Mouse (Mus musculus): ENCODE results near the gene Zbtb20. TPM values are rescaled to one million over a fixed set of nuclear protein-coding genes. Genes with fewer than 3 reads are reported as not detected.

Gene Zbtb20
- polyA plus RNA-seq, 1 experiment from 2014 or later, result 6.6 TPM

DNA sequence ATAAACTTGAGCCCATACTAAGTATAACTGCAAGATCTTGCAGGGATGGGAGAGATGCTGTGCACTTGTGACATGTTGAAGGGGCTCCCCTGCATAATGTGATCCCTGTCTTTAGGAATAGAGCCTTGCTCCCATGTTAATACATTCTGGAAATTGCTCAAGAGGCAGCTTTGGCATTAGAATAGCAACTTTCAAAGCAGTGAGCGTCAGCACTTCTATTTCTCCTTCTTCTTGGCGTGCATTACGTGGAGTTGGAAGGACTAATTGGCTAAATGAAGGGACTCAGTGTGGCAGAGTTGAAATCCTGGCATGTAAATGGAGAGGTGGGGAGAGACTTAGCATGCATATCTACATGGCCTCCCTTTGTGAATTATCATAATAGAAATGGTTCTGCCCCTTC is 658.4 kb downstream of the Zbtb20 start:
- no peak overlapping the region for H3K27ac ChIP-seq (ENCODE audit: low read depth, low read length)
- WGBS, result 82% methylated on average over 3 of the region's 3 CpGs
- H3K4me3 ChIP-seq (ENCODE audit: low read depth, low read length), result no peak overlapping the region
- ATAC-seq (replicated peaks; ENCODE audit: low FRiP score) (no peak), DNase-seq (ENCODE audit: low spot score) (no peak)
- H3K36me3 ChIP-seq (ENCODE audit: control insufficient read depth, insufficient read depth, low read length), result no peaks in the 10 kb centered on the region
- no peaks in the 10 kb centered on the region for H3K4me1 ChIP-seq (replicated peaks; ENCODE audit: control insufficient read depth, insufficient read depth, low read length)
- no peaks in the 10 kb centered on the region for H3K27me3 ChIP-seq (replicated peaks; ENCODE audit: control insufficient read depth, insufficient read depth, low read length)
- no peaks in the 10 kb centered on the region for H3K9me3 ChIP-seq (ENCODE audit: control insufficient read depth, low read length)
- H3K4me2 ChIP-seq, result no peak overlapping the region
- no peak overlapping the region for H3K9ac ChIP-seq (ENCODE audit: low read depth, low read length)

GRCm38 (mm10) chr16:43535912-43536311 is 660.2 kb downstream of the Zbtb20 start:
- Histone ChIP-seq H3K4me1 (replicated peaks; ENCODE audit: control insufficient read depth, insufficient read depth, low read length) (no peaks in the 10 kb centered on the region), H3K4me2 (no peak overlapping the region), H3K27ac (ENCODE audit: low read depth, low read length) (no peak overlapping the region), H3K4me3 (ENCODE audit: low read depth, low read length) (no peak overlapping the region), H3K9me3 (ENCODE audit: control insufficient read depth, low read length) (no peaks in the 10 kb centered on the region), H3K27me3 (replicated peaks; ENCODE audit: control insufficient read depth, insufficient read depth, low read length) (no peaks in the 10 kb centered on the region), H3K36me3 (ENCODE audit: control insufficient read depth, insufficient read depth, low read length) (no peaks in the 10 kb centered on the region), H3K9ac (ENCODE audit: low read depth, low read length) (no peak overlapping the region)
- no peak for ATAC-seq (replicated peaks; ENCODE audit: low FRiP score)
- DNase-seq (ENCODE audit: low spot score), result no peak
- 83% methylated on average over 1 of the region's 1 CpGs for WGBS

GRCm38 (mm10) chr16:43537163-43537562 is 661.5 kb downstream of the Zbtb20 start:
- Histone ChIP-seq H3K9me3 (ENCODE audit: control insufficient read depth, low read length) (no peaks in the 10 kb centered on the region), H3K27me3 (replicated peaks; ENCODE audit: control insufficient read depth, insufficient read depth, low read length) (no peaks in the 10 kb centered on the region), H3K27ac (ENCODE audit: low read depth, low read length) (no peak overlapping the region), H3K4me1 (replicated peaks; ENCODE audit: control insufficient read depth, insufficient read depth, low read length) (no peaks in the 10 kb centered on the region), H3K4me3 (ENCODE audit: low read depth, low read length) (no peak overlapping the region), H3K4me2 (no peak overlapping the region), H3K36me3 (ENCODE audit: control insufficient read depth, insufficient read depth, low read length) (no peaks in the 10 kb centered on the region), H3K9ac (ENCODE audit: low read depth, low read length) (no peak overlapping the region)
- 75% methylated on average over 7 of the region's 7 CpGs for WGBS
- DNase-seq (ENCODE audit: low spot score) (no peak), ATAC-seq (replicated peaks; ENCODE audit: low FRiP score) (no peak)

GRCm38 (mm10) chr16:43539659-43540096 is 664.0 kb downstream of the Zbtb20 start:
- Histone ChIP-seq H3K4me2 (no peak overlapping the region), H3K4me1 (replicated peaks; ENCODE audit: control insufficient read depth, insufficient read depth, low read length) (no peaks in the 10 kb centered on the region), H3K27ac (ENCODE audit: low read depth, low read length) (no peak overlapping the region), H3K4me3 (ENCODE audit: low read depth, low read length) (no peak overlapping the region), H3K36me3 (ENCODE audit: control insufficient read depth, insufficient read depth, low read length) (no peaks in the 10 kb centered on the region), H3K9ac (ENCODE audit: low read depth, low read length) (no peak overlapping the region), H3K27me3 (replicated peaks; ENCODE audit: control insufficient read depth, insufficient read depth, low read length) (no peaks in the 10 kb centered on the region), H3K9me3 (ENCODE audit: control insufficient read depth, low read length) (no peaks in the 10 kb centered on the region)
- DNase-seq (ENCODE audit: low spot score), result no peak
- 81% methylated on average over 12 of the region's 12 CpGs for WGBS
- no peak for ATAC-seq (replicated peaks; ENCODE audit: low FRiP score)

GRCm38 (mm10) chr16:43540108-43540507 is 664.4 kb downstream of the Zbtb20 start:
- Histone ChIP-seq H3K27me3 (replicated peaks; ENCODE audit: control insufficient read depth, insufficient read depth, low read length) (no peaks in the 10 kb centered on the region), H3K4me1 (replicated peaks; ENCODE audit: control insufficient read depth, insufficient read depth, low read length) (no peaks in the 10 kb centered on the region), H3K9me3 (ENCODE audit: control insufficient read depth, low read length) (no peaks in the 10 kb centered on the region), H3K4me3 (ENCODE audit: low read depth, low read length) (no peak overlapping the region), H3K4me2 (no peak overlapping the region), H3K27ac (ENCODE audit: low read depth, low read length) (no peak overlapping the region), H3K9ac (ENCODE audit: low read depth, low read length) (no peak overlapping the region), H3K36me3 (ENCODE audit: control insufficient read depth, insufficient read depth, low read length) (no peaks in the 10 kb centered on the region)
- no peak for ATAC-seq (replicated peaks; ENCODE audit: low FRiP score)
- WGBS, result 28% methylated on average over 3 of the region's 3 CpGs
- DNase-seq (ENCODE audit: low spot score), result no peak

DNA sequence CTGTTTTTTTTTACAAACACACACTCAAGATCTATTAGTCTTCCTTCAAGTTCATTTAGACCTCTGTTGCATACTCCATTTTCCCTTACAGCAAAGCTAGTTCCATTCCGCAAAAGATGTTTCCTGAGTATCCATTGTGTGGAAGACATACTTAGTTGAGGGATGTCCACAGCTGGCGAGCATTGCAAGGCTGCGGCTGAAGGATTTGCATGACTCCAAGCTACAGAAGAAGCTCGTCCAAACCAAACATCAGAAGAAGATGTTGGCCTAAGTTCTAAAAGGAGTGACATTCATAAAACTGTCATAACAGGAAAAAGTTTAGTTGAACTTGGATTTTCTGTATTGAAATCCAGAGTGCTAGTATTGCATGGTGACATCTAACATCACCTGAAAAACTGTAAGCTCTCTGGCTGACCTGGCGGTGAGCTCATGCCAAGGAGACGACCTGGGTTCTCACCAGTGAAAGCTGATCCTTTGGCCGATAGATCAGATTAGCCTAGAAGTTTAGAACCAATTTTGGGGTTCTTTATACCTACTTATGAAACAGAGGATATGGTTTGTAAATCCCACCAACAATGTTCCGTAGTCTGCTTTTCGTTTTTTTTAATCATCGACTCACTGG is 665.0 kb downstream of the Zbtb20 start:
- Histone ChIP-seq H3K9me3 (ENCODE audit: control insufficient read depth, low read length) (no peaks in the 10 kb centered on the region), H3K27me3 (replicated peaks; ENCODE audit: control insufficient read depth, insufficient read depth, low read length) (no peaks in the 10 kb centered on the region), H3K9ac (ENCODE audit: low read depth, low read length) (no peak overlapping the region), H3K36me3 (ENCODE audit: control insufficient read depth, insufficient read depth, low read length) (no peaks in the 10 kb centered on the region), H3K27ac (ENCODE audit: low read depth, low read length) (no peak overlapping the region), H3K4me1 (replicated peaks; ENCODE audit: control insufficient read depth, insufficient read depth, low read length) (no peaks in the 10 kb centered on the region), H3K4me3 (ENCODE audit: low read depth, low read length) (no peak overlapping the region), H3K4me2 (no peak overlapping the region)
- ATAC-seq (replicated peaks; ENCODE audit: low FRiP score) (no peak), DNase-seq (ENCODE audit: low spot score) (no peak)
- WGBS, result 91% methylated on average over 10 of the region's 10 CpGs

- Histone ChIP-seq H3K4me1 (replicated peaks; ENCODE audit: control insufficient read depth, insufficient read depth, low read length) (peaks cover 5% of the 10 kb centered on the region), H3K9me3 (ENCODE audit: control insufficient read depth, low read length) (no peaks in the 10 kb centered on the region)
These were observed 669.6 kb downstream of the Zbtb20 start for GRCm38 (mm10) chr16:43545261-43545660.

GRCm38 (mm10) chr16:43547323-43548180 is 671.9 kb downstream of the Zbtb20 start:
- Histone ChIP-seq H3K27ac (ENCODE audit: low read depth, low read length) (no peak overlapping the region), H3K9ac (ENCODE audit: low read depth, low read length) (no peak overlapping the region)
- ATAC-seq (replicated peaks; ENCODE audit: low FRiP score), result no peak

More at GRCm38 (mm10) chr16:43545261-43545660, 669.6 kb downstream of the Zbtb20 start:
- 68% methylated on average over 4 of the region's 4 CpGs for whole genome bisulfite sequencing
- Histone ChIP-seq H3K27me3 (replicated peaks; ENCODE audit: control insufficient read depth, insufficient read depth, low read length) (no peaks in the 10 kb centered on the region), H3K9ac (ENCODE audit: low read depth, low read length) (no peak overlapping the region), H3K4me2 (no peak overlapping the region), H3K27ac (ENCODE audit: low read depth, low read length) (no peak overlapping the region), H3K36me3 (ENCODE audit: control insufficient read depth, insufficient read depth, low read length) (no peaks in the 10 kb centered on the region), H3K4me3 (ENCODE audit: low read depth, low read length) (no peak overlapping the region)
- no peak for ATAC-seq (replicated peaks; ENCODE audit: low FRiP score)
- no peak for DNase-seq (ENCODE audit: low spot score)

GRCm38 (mm10) chr16:43548774-43549173 is 673.1 kb downstream of the Zbtb20 start:
- no peak for ATAC-seq (replicated peaks; ENCODE audit: low FRiP score)
- Histone ChIP-seq H3K36me3 (ENCODE audit: control insufficient read depth, insufficient read depth, low read length) (no peaks in the 10 kb centered on the region), H3K27me3 (replicated peaks; ENCODE audit: control insufficient read depth, insufficient read depth, low read length) (no peaks in the 10 kb centered on the region), H3K9me3 (ENCODE audit: control insufficient read depth, low read length) (no peaks in the 10 kb centered on the region), H3K4me1 (replicated peaks; ENCODE audit: control insufficient read depth, insufficient read depth, low read length) (peaks cover 5% of the 10 kb centered on the region), H3K4me2 (no peak overlapping the region), H3K4me3 (ENCODE audit: low read depth, low read length) (no peak overlapping the region), H3K9ac (ENCODE audit: low read depth, low read length) (no peak overlapping the region), H3K27ac (ENCODE audit: low read depth, low read length) (no peak overlapping the region)
- no peak for DNase-seq (ENCODE audit: low spot score)
- WGBS, result 66% methylated on average over 5 of the region's 5 CpGs

More at GRCm38 (mm10) chr16:43547323-43548180, 671.9 kb downstream of the Zbtb20 start:
- 43% methylated on average over 19 of the region's 19 CpGs for WGBS
- Histone ChIP-seq H3K4me3 (ENCODE audit: low read depth, low read length) (no peak overlapping the region), H3K4me2 (peak overlapping the region; percentile 16), H3K4me1 (replicated peaks; ENCODE audit: control insufficient read depth, insufficient read depth, low read length) (peaks cover 5% of the 10 kb centered on the region), H3K9me3 (ENCODE audit: control insufficient read depth, low read length) (no peaks in the 10 kb centered on the region), H3K36me3 (ENCODE audit: control insufficient read depth, insufficient read depth, low read length) (no peaks in the 10 kb centered on the region), H3K27me3 (replicated peaks; ENCODE audit: control insufficient read depth, insufficient read depth, low read length) (no peaks in the 10 kb centered on the region)
- DNase-seq (ENCODE audit: low spot score), result no peak

Measured in liver, embryonic 11.5 days (tissue).